Mouse (Mus musculus) macrophage (primary cell): ENCODE measurements around the gene Fezf2. TPM values are rescaled to one million over a fixed set of nuclear protein-coding genes. Genes with fewer than 3 reads are reported as not detected.

ENCODE experiments used
- H3K27ac ChIP-seq: fragments of 350-480 bp; formaldehyde crosslinking; 2 replicates; pipeline ENCODE4 v1.9.0; 2021
- H3K36me3 ChIP-seq: fragments of 350-480 bp; formaldehyde crosslinking; 2 replicates; pipeline ENCODE4 v1.9.0; 2021; ENCODE audit errors: inconsistent target
- H3K4me3 ChIP-seq: fragments of 350-480 bp; formaldehyde crosslinking; 2 replicates; pipeline ENCODE4 v1.9.0; 2021; ENCODE audit errors: inconsistent target
- H3K79me2 ChIP-seq: fragments of 350-480 bp; formaldehyde crosslinking; 2 replicates; pipeline ENCODE4 v1.9.0; 2021; ENCODE audit errors: inconsistent target
- WGBS: methylation state at CpG from one replicate; pipeline ENCODE4 v1.1.7; 2026; ENCODE audit warnings: inconsistent platforms; ENCODE audit not compliant: missing documents; 5-methylcytosine and 5-hydroxymethylcytosine counted together
- polyA plus RNA-seq: library from polyadenylated mRNA; stranded (reverse); fragments of 250-400 nt; gene quantifications from 3 replicates; pipeline ENCODE4 v1.2.4, GENCODE M21; 2018; ENCODE audit warnings: inconsistent platforms

The Fezf2 gene
- polyA plus RNA-seq, 1 experiment from 2014 or later, result not detected

DNA sequence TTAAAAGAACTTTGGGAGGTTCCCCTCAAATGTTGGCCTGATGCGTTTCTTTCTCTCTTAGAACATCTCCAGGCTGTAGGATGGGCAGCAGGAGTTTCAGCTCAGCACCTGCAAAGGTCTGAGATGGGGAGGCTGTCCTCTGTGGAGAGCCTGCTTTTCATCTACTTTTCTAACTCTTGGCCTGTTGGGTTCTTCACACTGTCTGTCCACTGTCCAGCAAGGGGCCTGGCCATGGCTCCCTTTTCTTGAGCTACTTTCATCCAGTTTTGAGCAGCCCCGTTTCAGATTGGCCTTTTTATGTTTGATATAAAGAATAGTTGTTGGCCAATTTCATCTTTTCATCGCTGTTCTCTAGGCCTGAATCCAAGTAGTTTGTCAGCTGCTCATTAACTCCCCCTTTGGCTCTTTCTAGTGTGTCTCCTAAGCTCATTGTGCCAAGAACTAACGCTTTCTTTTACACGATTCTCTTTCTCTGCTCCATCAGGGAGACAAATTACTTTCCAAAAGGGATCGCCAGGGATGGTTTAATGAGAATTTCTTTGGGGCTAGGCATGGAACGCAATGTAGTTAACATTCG is 10.5 kb downstream of the Fezf2 start:
- Histone ChIP-seq H3K36me3 (no peaks in the 10 kb centered on the region), H3K4me3 (no peak overlapping the region), H3K79me2 (no peaks in the 10 kb centered on the region), H3K27ac (no peak overlapping the region)
- WGBS, result 19% methylated on average over 8 of the region's 8 CpGs

DNA sequence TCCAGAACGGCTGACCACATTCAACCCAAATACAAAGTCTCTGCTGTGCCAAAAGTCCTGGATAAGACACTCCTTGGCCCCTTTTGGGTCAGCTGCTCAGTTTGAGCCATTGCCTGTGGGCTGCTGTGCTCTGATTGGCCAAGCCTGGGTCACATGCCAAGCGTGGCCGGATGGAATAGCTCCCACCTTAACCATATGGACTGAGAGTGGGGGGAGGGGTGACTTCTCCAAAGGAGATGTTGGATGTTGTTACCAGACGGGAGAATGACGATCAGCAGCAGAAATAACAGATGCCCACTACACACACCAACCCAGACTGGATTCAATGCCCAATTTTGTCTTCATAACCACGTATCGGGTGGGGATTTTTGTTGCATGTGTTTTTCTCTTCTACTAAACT is 13.1 kb downstream of the Fezf2 start:
- 39% methylated on average over 7 of the region's 7 CpGs for WGBS
- Histone ChIP-seq H3K36me3 (no peaks in the 10 kb centered on the region), H3K27ac (no peak overlapping the region), H3K79me2 (no peaks in the 10 kb centered on the region), H3K4me3 (no peak overlapping the region)

DNA sequence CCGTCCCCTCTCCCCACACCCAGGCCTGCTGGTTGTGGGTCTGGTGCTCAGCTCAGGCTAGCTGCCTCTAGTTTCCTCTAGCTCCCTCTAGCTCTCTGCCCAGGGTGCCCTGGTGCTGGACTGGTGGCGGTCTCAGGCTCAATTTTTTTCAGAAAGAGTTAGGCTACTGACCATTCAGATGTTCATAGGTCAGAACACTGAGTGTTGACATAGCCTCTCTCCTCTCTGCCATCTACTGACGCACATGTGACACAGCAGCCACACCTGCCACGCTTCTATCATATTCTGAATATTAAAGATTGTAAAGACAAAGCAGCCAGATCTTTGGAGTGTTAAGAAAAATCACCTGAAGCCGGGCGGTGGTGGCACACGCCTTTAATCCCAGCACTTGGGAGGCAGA is 14.4 kb downstream of the Fezf2 start:
- 84% methylated on average over 7 of the region's 7 CpGs for WGBS
- Histone ChIP-seq H3K79me2 (no peaks in the 10 kb centered on the region), H3K27ac (no peak overlapping the region), H3K4me3 (no peak overlapping the region), H3K36me3 (no peaks in the 10 kb centered on the region)

DNA sequence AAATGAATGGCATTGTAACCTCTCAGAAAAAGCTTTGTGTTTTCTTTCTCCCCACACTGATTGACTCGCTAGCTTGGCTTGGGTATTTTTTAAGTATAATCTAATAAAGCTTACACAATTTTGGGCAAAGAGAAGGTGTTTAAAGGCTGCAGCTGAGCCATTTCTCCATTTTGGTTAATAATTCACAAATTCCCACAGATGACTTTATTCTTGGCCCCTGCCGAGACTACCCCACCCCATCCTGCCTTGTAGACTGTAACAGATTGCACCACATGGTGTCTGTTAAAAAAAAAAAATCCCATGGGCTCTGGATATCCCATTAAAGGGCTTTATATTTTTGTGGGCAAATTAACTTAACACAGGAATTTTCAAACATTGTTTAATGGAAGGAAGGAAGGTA is 44.9 kb downstream of the Fezf2 start:
- no peaks in the 10 kb centered on the region for H3K79me2 ChIP-seq
- 100% methylated on average over 2 of the region's 2 CpGs for WGBS
- H3K4me3 ChIP-seq, result no peak overlapping the region
- no peak overlapping the region for H3K27ac ChIP-seq
- peaks cover 28% of the 10 kb centered on the region; the same call in 1 of the 2 replicates for H3K36me3 ChIP-seq

DNA sequence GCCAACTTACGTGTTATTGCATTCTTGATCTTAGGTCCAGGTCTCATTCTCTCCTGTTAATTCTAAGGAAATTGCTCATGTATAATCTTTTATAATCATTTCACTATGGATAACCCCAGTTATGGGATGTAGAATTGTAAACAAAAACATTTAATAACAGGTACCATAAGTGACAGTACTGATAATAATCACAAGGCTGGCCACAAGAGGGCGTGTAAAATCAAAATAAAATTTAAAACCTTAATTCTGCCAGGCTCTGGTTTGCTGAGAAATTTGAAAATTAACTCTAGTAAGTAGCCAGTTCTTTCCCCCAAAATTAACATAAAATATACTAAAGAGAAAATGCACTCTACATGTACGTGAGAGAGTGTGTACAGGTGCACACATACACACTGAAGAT is 47.3 kb downstream of the Fezf2 start:
- no peak overlapping the region for H3K4me3 ChIP-seq
- H3K79me2 ChIP-seq, result no peaks in the 10 kb centered on the region
- peaks cover 52% of the 10 kb centered on the region for H3K36me3 ChIP-seq
- 86% methylated on average over 3 of the region's 3 CpGs for WGBS
- no peak overlapping the region for H3K27ac ChIP-seq

DNA sequence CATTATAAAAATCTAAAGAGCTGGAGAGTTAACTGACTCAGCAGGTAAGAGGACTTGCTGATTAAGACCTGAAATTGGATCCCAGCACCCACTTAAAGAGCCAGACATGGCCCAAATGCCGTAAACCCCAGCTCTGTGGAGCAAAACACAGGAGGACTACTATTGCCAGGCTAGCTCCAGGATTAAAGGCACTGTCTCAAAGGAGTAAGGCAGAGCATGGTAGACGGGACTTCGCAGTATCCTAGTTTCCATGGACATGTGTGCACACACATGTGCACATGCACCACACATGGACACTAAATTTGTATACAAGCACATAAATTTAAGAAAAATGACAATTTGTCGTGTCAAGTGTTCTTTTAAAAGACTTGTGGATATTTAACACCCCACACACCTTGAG is 47.7 kb downstream of the Fezf2 start:
- H3K27ac ChIP-seq, result no peak overlapping the region
- H3K79me2 ChIP-seq, result no peaks in the 10 kb centered on the region
- H3K36me3 ChIP-seq, result peaks cover 56% of the 10 kb centered on the region
- 91% methylated on average over 4 of the region's 4 CpGs for WGBS
- no peak overlapping the region for H3K4me3 ChIP-seq

DNA sequence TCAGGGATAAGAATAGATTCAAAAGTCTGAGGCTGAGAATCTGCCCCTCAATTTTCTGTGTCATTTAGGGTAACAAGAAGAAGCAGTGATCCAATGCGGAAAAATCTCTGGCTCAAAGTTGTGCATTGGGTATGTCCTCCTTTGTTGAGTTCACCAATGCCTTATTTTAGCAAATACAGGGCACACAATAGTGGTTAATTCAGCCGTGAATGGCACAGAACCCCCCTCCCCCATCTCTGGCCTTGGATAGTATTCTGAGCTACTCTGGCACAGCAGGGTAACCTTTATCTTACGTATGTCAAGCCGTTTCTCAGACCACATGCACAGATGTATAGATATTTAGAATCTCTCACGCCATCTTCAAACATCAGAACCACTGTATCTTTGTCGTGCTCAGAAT is 48.3 kb downstream of the Fezf2 start:
- Histone ChIP-seq H3K36me3 (peaks cover 61% of the 10 kb centered on the region), H3K27ac (no peak overlapping the region), H3K79me2 (no peaks in the 10 kb centered on the region), H3K4me3 (no peak overlapping the region)
- 91% methylated on average over 5 of the region's 6 CpGs for WGBS

DNA sequence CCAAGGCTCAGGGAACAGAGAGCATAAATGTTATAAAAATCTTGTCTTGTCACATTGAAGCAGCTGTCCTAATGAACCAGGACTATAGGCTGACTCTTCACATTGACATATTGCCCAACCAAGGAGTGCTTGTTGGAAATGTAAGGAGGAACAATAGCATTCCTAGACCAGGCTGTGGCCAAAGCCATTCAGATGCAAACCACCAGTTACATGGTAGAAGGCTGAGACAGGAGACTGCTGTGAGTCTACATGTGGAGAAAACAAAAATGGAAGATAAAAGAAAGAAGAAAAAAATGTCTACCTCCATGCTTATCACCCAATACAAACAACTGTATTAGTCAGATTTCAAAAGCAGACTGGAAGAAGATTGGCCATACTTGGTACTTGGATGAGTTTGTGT is 48.8 kb downstream of the Fezf2 start:
- Histone ChIP-seq H3K4me3 (no peak overlapping the region), H3K36me3 (peaks cover 66% of the 10 kb centered on the region), H3K27ac (no peak overlapping the region), H3K79me2 (no peaks in the 10 kb centered on the region)

DNA sequence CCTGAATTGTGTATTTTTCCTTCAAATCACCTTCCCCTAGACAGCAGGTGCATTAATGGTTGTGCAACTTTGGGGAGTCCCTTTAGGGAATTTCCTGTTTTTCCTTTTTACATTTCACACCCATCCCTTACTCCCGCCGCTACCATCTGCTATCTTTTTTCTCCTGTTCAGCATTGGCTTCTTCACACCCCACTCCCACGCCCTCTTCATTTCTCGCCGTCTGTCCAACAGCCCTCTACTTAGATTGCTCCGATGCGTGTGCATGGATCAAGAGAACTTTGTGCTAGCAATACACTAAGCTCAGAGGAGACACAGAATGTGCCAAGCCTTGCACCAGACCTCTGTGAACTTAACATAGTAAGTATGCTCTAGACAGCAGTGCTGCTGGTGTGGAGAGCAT is 51.6 kb downstream of the Fezf2 start:
- Histone ChIP-seq H3K4me3 (no peak overlapping the region), H3K27ac (no peak overlapping the region), H3K36me3 (peaks cover 76% of the 10 kb centered on the region), H3K79me2 (no peaks in the 10 kb centered on the region)
- 100% methylated on average over 7 of the region's 7 CpGs for WGBS

Other genes starting within 250 kb of the Fezf2 start
- 0.14 to 0.22 TPM (median 0.15 TPM) in 3 replicates for gene Gm49355, start 64.2 kb downstream of the Fezf2 start, polyA plus RNA-seq
- gene 3830406C13Rik, start 64.0 kb downstream of the Fezf2 start, polyA plus RNA-seq, result 38.6 to 107 TPM (median 50.4 TPM) in 3 replicates